Mouse (Mus musculus): ENCODE data around the gene Glrx2. TPM values are rescaled to one million over a fixed set of nuclear protein-coding genes. Genes with fewer than 3 reads are reported as not detected.

The Glrx2 gene
- total and polyA plus RNA-seq, 3 experiments: 34.7 to 104 (median 94.8) TPM

- no peak for DNase-seq
Observed at GRCm38 (mm10) chr1:143742186-143742585, 26.0 kb downstream of the Glrx2 start.

DNA sequence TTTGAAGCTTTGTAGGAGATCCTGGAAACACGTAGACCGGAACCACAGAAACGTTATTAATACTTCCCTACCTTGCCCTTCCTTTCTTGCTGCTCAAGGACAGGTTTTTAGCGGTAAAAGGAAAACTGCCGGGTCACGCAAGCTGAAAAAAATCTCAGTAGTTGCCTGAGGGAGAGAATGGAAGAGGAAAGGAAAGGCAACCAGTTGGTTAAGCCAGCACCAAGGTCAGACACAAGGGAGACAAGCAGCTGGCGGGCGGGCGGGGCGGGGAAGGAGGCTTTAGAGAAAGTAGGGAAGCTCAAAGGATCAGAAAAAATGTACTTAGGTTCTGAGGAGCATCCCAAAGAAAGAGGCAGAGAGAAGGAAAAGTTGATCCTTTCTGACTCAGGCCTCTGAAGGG is 29.7 kb downstream of the Glrx2 start:
- no peak for DNase-seq

DNA sequence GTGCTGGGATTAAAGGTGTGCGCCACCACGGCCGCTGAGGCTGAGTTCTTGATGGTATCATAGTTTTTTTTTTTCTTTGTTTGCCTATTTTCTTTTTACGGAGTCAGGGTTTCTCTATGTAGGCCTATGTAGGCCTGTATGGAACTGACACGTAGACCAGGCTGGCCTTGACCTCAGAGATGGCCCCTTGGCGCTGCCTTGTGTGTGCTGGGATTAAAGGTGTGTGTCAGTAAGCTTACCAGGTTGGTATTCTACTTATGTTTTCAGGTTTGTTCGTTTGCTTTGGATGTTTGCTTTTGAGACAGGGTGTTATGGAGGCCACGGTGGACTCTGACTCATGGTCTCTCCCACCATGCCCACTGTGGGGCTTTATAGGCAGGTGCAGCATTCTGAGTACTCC is 46.0 kb downstream of the Glrx2 start:
- no peak for DNase-seq

GRCm38 (mm10) chr1:143764443-143764842 is 48.3 kb downstream of the Glrx2 start:
- no peak for DNase-seq

DNA sequence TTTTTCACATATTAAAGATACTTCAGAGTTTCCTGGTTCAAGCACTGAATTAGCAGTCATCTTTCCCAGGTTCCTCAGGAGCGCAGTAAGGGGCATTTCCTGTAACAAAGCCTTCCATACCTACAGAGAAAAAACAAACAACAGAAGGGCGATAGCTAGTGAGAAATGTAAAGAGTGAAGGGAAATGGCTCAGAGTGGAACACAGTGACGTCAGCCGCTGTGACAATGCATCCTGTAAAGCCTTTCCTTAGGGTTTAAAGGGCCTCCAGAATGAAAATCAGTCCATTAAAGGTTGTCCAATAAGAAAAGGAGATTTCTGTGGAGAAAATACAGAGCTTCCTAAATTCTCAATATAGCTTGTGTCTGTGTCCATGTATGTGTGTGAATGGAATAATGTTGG is 49.7 kb downstream of the Glrx2 start:
- no peak for DNase-seq

DNA sequence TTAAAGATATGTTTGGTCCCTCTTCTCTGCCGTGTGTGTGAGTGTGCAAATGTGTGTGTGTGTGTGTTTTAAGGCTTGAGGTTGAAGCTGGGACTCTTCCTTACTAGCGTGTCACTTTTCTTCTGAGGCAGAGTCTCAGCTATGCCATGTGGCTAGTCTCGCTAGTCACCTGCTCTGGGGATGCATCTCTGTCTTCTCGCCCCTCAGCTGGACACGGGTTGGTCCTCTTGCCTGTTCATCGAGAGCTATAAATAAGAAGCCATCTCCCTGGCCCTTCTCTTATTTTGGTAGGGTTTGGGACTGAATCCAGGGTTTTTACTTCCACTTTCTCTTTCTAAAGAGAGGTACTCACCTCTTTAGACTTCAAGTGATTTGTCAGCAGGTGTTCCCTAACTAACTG is 50.1 kb downstream of the Glrx2 start:
- no peak for DNase-seq

GRCm38 (mm10) chr1:143770444-143771109 is 54.4 kb downstream of the Glrx2 start:
- no peak for DNase-seq

DNA sequence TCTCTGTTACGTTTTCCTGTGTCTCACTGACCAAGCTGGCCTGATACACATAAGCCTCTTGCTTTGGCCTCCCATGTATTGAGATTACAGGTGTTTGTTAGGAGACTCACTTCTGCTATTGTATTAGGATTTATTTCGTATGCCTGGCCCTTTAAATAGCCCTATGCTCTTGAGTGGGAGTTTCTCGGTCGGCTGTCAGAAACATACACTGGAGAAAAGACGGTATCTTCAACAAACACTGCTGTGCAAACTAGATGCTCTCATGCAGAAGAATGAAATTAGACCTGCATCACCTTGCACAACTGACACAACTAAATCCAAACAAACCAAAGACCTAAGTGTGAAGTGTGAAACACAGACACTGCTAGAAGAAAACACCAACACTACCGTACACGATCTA is 56.9 kb downstream of the Glrx2 start:
- no peak for DNase-seq

DNA sequence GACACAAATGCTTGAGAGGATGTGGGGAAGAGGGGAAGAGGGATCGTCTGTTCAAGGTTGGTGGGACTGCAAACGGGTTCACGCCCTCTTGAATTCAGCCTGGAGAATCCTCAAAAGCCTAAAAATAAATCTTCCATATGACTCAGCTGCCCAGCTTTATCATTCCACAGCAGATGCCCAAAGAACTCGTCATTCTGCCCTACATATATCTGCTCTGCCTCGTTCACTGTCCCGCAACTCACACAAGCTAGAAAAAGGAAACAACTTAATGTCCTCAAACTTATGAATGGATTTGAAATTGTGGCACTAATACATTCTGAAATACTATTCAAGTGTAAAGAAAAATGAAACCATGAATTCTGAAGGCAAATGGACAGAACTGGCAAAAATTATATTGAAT is 57.8 kb downstream of the Glrx2 start:
- DNase-seq: peak; percentile 27

- DNase-seq: peak; percentile 99
Observed at GRCm38 (mm10) chr1:143776446-143777411, 60.6 kb downstream of the Glrx2 start, which contains the start of the genes Trove2 and Uchl5. Trove2 (minus strand) TSS chr1:143777068. Uchl5 (plus strand) TSS chr1:143777272.

DNA sequence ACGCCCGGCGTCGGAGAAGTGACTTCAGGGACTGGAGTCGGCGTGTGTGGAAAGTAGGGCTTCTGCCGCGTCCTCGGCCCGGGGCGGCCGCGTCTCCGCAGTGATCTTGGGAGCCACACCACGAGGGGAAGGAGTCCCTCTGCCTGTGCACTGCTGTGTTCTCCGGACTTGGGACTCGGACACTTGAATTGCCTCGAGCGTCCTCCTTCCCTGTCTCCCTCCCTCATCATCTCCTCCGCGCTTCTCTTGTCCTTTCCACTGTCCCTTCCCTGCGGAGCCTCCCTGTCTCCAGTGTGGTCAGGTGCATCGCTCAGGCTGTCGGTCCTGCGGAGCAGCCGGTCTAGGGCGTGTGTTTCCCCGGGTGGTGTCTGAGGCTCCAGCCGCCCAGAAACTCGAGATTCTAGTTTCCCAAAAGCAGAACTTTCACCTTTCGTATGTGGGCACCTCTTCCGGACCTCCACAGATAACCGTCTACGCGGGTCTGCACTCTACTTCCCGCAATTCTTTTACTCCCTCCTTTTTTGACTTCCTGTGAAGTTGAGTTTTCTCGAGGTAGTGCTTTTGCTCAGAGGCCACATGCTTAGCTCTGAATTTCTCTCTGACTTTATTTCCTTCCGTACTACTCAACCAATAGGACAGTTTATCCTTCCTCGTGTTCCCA is 61.5 kb downstream of the Glrx2 start:
- DNase-seq: no peak

DNA sequence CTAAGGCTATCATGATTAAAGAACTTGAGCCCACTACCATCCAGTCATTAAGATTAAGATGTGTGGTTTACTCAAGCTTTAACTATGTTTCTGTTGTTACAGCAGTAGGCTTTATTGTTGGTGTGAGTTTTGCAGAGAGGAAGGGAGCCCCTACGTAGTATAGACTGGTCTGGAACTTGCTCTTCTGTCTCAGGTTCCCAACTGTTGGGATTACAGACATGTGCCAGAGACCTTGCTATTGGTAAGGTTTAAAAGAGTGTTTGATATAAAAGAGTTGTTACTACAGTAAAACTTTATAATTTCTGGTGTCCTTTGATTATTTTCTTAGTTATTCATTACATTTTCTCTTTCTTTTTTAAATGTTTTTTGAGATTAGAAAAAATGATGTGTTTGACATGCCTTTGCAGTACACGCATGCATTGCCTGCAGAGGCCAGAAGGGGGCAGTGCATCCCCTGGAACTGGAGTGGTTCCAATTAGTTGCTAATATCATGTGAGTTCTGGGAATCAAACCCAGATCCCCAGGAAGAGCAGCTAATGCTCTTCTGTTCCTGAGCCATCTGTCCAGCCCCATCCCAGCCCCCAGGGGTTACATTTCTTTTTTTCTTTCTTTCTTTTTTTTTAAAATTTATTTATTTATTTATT is 72.6 kb downstream of the Glrx2 start:
- peak; percentile 43 for DNase-seq

Other genes with a start within 250 kb of the Glrx2 start
- 10 to 100 TPM in 1 of 2 experiments, 1 to 10 TPM in 1; 8.7 to 24.7 TPM for gene B3galt2, start 75.7 kb upstream of the Glrx2 start, total RNA-seq (2021)
- 0.18 and 0.75 TPM in 2 replicates for gene B3galt2, start 75.7 kb upstream of the Glrx2 start, polyA plus RNA-seq (2012; rRNA removed)
- gene Cdc73, start 13.4 kb upstream of the Glrx2 start, total RNA-seq (2021): 100 to 1,000 TPM in 1 of 2 experiments, 10 to 100 TPM in 1; 94.4 to 109 TPM
- 0.33 and 0.45 TPM in 2 replicates for gene Cdc73, start 13.4 kb upstream of the Glrx2 start, polyA plus RNA-seq (2012; rRNA removed)
- 10 to 100 TPM; 11.3 to 18.1 TPM for gene Trove2, start 60.7 kb downstream of the Glrx2 start, total RNA-seq (2021)
- 0.48 and 0.51 TPM in 2 replicates for gene Trove2, start 60.7 kb downstream of the Glrx2 start, polyA plus RNA-seq (2012; rRNA removed)
- gene Uchl5, start 60.9 kb downstream of the Glrx2 start, total RNA-seq (2021): 10 to 100 TPM; 20.5 to 23.7 TPM
- 1.2 and 1.9 TPM in 2 replicates for gene Uchl5, start 60.9 kb downstream of the Glrx2 start, polyA plus RNA-seq (2012; rRNA removed)

Measured in adrenal gland, adult 2 months (tissue).